Mouse (Mus musculus) c-Kit-positive CD71-positive TER-119-positive erythroid progenitor cells, embryonic 14.5 days (primary cell): ENCODE measurements around the gene Nek7.

Experiments
- DNase-seq: peaks from one replicate; pipeline ENCODE4 v3.0.0-alpha.2; 2013; ENCODE audit warnings: low spot score

Gene Nek7

GRCm38 (mm10) chr1:138510566-138510965 is 109.4 kb downstream of the Nek7 start:
- no peak for DNase-seq

DNA sequence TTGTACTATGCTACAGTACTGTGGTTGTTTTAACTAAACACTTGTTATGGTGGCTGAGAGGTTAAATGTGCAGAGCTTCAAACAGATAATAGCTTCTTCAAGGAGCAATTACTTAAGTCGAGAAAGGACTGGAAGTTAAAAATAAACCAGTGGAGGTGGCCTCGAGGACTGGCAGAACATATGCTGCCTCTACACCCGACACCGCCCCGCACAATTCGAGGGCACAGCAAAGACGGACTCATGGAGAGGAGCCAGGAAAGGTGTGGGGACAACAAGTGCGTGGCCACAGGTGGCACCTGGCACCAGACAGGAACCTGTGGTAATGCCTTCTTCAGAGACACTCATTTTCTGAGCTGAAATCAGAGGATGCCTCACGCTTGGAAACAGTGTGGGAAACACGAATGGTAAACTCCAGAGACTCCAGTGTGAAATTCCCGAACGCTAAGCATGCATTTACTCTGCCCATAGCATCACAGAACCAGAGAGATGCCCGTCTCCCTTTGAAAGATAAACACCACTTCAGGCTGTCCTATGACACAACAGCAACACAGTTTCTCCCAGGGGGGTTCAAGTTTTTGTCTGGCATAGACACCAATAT is 112.4 kb downstream of the Nek7 start:
- no peak for DNase-seq

DNA sequence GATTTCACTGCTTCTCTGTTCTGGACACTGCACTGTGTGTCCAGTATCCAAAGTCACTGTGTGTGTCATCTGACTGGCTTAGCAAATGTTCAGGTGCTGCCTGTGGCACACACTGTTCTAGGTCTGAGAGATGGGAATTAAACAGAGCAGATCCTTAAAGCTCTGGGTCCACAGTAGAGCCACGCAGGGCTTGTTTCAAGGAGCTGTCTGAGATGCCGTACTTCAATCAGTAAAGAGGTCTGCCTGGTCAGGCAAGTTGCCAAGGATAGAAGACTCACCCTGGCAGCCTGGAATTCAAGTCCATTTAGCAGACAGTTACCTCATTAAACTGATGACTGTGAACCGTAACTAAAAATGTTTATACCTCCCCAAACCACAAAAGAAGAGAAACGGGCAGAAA is 112.9 kb downstream of the Nek7 start:
- no peak for DNase-seq

- DNase-seq, result no peak
Observed at GRCm38 (mm10) chr1:138504228-138504627, 115.7 kb downstream of the Nek7 start.

DNA sequence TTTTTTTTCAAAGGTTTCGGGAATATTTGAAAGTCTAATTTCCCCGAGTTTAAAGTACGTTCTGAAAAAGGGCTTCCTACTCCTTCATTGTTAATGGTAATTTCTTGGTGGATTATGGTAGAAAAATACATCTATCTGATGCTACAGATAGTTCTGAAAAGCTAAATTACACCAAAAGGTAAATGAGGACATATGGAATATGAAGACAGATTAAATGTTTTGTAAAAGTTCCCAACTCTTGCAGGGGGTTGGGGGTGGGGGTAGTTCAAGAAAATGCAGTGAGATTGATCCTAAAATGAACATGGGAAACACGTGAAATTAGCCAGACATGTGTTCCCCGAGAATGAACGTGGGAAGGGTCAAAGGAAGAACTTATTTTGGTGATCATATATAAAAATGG is 119.2 kb downstream of the Nek7 start:
- no peak for DNase-seq

DNA sequence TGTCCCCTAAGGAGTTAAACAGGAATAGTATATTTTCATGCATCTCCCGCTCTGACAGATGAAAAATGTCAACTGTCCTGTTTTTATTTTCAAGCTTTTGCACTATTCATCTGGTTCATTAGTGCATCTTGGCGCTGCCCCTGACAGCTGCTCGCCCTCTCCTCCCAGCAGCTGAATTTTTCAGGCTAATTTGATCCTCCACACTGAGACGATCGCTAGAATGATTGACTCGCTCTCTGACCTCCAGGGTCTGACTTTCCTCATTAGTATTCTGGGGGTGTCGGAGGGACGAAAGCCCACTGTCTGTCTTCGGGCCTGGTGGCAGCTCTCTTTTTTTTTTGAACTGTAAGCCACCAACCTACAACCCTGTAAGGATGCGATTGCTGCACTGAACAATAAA is 119.8 kb downstream of the Nek7 start:
- no peak for DNase-seq

- no peak for DNase-seq
Observed at GRCm38 (mm10) chr1:138499461-138499860, 120.5 kb downstream of the Nek7 start.

DNA sequence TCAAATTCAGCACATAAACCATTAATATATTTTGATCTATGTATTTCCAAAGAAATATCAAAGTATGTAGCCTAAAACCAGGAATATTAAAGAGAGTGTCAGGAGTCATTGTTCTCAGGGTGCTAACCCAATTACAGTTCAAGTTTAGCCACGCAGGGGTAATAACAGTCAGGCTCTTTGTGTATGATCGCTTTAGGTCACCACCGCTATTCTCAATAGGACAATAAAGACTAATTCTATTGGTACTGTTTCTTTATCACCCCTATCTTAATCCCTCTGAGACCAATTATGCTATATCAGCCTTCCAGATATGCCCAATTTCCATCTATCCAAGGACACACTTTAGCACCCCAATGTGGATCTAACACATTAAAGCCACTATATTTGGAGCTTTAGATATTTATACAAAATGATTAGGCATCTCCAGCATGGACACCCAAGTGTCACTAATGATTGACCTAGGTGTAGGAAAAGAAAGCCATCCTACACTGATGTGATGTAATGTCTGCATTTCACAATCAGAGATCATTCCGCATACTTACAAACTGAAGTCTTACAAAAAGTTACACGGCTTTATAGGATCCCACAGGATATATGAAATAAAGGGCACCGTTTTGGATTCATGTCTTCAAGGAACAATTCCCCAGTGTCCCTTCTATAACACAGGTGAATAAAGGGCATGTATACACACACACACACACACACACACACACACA is 128.4 kb downstream of the Nek7 start:
- DNase-seq, result no peak

DNA sequence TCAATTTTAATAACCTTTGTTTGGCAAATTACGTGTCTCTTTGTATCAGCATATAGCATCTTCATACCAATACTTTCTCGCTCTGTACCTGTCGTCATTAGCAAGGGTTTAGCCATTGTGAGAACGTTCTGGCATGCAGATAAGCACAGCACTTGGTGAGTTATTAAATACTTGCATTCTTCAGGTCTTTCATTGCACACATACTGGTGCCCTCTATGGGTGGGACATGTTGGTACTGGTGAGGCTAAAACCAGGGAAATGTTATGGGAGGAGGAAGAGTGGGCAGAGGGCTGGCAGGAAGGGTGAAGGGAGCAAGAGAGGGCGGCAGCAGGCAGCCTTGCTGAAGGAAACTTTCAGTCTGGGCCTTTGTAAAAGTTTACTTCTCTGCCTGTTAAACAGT is 132.4 kb downstream of the Nek7 start:
- DNase-seq, result no peak

- DNase-seq, result no peak
Observed at GRCm38 (mm10) chr1:138480694-138481093, 139.2 kb downstream of the Nek7 start.

DNA sequence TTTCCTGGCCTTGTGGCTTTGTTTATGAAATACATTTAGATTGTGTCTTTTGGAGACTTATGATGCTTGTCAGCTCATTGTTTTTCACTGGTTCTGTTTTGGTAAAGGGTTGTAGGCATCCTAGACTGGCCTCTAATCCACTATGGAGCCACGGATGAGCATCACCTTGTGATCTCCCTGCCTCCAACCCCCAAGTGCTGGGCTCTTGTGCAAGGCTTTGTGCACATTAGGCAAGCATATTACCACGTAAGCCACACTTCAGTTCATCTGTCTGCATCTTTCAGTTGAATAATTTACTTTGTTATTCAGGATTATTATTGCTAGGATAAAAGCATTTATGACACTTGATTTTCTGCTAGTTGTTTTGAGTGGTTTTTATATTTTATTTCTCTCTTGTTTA is 154.6 kb downstream of the Nek7 start:
- no peak for DNase-seq

- no peak for DNase-seq
Observed at GRCm38 (mm10) chr1:138461425-138461824, 158.5 kb downstream of the Nek7 start.

- no peak for DNase-seq
Observed at GRCm38 (mm10) chr1:138449476-138449851, 170.5 kb downstream of the Nek7 start.

DNA sequence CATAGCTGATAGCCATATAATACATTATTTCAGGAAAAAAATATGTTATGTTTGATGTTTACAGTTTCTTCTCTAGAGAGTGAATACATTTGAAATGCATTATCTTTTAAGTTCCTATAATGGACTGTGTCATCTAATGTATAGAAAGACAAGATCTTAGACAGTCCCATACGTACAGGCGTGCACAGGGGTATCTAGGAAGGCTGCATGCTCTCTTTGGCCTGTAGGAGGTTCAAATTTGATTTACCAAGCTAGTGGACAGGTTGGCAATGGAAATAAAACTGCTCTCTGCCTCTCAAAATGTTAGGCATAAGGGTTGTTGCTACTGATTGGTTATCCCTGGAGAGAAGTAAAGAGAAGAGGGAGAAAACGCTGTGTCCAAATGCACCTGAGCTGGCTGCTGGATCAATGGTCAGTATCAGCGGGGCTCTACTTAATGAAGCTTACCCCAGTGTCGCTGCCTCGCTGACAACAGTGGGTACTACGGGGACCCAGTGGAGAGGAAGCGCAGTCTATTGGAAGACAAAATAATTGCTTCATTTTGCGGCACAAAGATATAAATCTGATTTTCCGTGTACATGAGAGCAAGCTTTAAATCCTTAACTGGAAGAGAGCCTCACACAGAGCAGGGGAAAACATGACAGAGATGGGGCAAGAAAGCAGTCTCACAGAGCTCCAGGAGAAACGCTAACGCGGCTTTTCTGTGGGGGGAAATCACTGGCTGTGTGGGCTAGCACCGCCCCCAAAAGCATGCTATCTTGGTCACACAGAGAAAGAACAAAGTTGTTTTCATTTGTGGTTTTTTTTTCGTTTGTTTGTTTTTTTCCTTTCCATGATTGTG is 171.1 kb downstream of the Nek7 start:
- DNase-seq, result no peak

DNA sequence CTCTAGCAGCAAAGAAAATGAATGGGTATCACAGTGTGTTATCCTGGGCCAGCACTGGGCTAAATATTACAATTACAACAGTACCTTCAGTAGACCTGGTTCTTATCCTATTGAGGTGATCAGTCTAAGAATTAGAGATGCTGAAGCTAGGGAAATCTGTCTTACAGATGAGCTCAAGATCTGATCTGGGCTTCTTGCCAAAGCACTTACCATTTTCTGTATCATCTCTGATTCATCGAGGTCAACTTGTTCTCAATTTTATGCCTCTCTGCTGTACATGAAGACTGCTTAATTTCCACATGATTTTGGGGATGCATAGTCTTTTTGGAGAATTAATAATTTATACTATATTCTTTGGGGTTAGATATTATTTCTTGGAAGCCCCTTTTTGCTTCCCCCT is 173.1 kb downstream of the Nek7 start:
- no peak for DNase-seq
